Mouse (Mus musculus): ENCODE results near the gene Axdnd1. TPM values are rescaled to one million over a fixed set of nuclear protein-coding genes. Genes with fewer than 3 reads are reported as not detected.

Gene Axdnd1
- total RNA-seq (2022): not detected

- peak; percentile 88 for DNase-seq (ENCODE audit: low spot score)
These were observed at the start of gene Axdnd1 for GRCm38 (mm10) chr1:156420671-156421297. Gene Axdnd1 (minus strand): TSS chr1:156421159.

DNA sequence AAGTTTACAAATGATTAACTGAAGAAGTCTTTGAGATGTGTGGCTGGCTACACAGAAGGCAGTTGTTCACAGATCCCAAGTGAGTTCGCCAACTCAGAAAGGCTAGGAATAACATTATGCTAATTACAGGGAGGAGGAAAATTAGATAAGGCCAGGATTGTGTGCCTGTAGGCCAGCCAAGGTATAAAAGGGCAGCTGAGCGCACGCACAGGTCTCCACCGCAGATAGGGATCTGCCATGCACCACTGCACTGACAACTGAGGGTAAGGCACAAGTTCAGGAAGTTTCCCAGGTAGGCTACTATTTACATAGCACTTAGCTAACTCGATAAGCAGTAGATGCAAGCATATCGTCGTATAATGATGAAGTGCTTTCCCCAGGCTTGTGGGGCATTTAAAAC is 49.6 kb upstream of the Axdnd1 start:
- DNase-seq (ENCODE audit: low spot score): no peak

GRCm38 (mm10) chr1:156468576-156468975 is 47.6 kb upstream of the Axdnd1 start:
- no peak for DNase-seq (ENCODE audit: low spot score)

- no peak for DNase-seq (ENCODE audit: low spot score)
These were observed 46.8 kb upstream of the Axdnd1 start for GRCm38 (mm10) chr1:156467655-156468255.

- DNase-seq (ENCODE audit: low spot score): no peak
These were observed 44.0 kb upstream of the Axdnd1 start for GRCm38 (mm10) chr1:156464963-156465362.

DNA sequence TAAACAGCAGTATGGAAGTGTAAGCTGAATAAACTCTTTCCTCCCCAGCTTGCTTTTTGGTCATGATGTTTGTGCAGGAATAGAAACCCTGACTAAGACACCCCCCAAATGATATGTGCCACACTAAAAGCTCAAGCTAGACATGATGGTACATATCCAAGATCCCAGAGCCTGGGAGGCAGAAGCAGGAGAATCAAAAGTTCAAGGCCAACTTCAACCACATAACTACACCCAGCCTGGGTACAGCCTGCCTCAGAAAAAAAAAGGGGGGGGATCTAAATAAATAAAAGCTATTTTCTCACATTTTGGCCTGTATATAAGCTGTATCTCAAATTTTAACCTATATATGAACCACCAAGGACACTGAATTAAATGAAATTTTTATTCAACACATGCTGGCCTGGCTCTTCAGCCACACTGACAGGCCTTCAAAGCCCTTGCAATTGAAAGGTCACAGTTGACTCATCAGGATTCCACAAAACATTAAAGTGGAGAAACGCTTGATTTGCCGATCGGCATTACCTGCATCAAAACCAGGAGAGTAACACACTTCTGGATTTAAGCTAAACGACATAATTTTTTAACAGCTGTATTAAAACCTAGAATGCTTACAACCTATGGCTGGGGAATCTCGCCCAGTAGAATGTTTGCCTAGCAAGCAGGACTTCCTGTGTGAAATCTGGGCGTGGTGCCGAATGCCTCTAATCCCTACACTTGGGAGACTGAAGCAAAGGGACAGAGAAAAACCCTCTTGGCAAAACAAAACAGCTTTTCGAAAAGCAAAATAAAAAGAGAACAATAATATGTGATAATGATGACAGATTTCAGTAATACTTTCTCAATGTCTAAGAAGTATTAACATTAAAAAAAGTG is 43.3 kb upstream of the Axdnd1 start:
- no peak for DNase-seq (ENCODE audit: low spot score)

DNA sequence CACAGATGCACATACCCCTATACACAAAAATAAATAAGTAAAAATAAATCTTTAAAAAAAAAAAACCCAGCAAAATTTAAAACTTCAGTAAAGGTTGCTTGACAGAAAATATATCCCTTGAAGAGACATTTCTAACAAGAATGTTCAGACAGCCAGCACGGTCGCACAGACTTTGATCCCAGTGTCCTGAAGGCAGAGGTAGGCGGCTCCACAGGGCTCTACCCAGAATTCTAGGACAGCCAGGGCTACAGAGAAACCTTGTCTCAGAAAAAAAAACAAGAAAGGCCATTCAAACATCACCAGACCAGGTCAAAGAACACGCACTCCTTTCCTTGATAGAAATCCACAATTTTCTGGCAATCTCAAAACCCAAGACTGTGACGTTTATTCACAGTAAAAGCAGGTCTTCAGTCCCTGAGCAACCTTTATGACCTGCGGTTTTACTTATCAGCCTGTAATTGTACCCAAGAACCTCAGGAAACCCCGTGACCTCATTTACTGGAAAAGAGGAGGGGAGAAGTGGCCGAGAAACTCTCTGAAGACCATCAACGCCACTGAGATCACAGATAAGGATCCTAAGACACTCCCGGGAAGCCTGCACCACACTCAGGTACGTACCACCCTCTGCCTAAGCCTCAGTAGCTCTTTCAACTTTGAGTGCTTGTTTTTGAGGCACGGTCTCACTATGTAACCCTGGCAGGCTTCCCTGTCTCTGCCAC is 41.5 kb upstream of the Axdnd1 start:
- no peak for DNase-seq (ENCODE audit: low spot score)

DNA sequence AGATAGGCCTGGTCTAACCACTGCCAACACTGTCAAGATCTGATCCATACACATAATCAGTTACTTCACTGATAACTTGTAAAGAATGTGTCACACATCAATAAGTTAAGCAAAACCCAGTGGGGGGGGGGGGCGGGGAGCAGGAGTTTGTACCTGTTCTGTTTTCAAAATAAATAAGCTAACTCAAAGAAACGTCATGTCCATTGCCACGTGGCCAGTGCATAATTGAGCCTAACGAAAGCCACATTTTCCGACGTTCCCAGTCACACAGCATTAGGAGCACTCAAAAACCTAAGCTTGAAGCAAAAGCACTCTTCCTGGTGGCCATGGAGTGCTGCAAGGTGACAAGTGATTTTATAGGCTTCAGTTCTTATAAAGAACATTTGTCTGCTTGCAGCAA is 40.1 kb upstream of the Axdnd1 start:
- DNase-seq (ENCODE audit: low spot score): no peak

DNA sequence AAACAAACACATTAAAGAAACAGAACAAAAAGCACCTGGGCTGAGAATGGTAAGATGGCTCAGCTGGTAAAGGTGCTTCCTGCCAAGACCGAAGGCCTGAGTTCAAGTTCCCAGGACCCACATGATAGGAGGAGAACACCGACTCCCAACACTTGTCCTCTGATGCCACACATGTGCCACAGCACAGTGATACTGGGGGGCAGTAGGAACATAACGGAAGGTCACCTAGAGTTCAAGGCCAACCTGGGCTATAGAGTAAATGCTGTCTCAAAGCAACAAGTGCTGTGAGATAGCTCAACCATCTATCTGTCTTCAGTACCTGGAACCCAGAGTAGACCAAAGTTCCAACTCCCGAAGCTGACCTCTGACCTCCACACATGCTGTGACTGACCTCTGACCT is 39.3 kb upstream of the Axdnd1 start:
- no peak for DNase-seq (ENCODE audit: low spot score)

DNA sequence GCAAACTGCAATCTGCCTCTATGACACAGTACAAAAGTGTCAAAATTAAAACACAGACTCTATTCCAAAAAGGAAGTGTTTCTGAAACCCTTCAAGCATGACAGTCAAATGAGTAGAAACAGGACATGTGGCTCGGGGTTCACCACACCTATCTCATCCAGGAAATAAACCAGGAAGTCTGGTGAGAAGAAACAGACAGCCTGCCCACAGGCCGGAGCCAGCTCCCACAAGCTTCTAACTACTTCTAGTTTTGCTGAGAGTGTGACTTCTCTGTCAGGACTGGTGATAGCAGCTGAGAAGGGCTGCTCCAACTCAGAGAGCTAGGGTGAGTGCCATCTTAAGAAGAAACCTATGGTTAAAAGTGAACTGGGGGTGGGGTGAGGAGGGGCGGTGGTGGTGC is 38.7 kb upstream of the Axdnd1 start:
- no peak for DNase-seq (ENCODE audit: low spot score)

DNA sequence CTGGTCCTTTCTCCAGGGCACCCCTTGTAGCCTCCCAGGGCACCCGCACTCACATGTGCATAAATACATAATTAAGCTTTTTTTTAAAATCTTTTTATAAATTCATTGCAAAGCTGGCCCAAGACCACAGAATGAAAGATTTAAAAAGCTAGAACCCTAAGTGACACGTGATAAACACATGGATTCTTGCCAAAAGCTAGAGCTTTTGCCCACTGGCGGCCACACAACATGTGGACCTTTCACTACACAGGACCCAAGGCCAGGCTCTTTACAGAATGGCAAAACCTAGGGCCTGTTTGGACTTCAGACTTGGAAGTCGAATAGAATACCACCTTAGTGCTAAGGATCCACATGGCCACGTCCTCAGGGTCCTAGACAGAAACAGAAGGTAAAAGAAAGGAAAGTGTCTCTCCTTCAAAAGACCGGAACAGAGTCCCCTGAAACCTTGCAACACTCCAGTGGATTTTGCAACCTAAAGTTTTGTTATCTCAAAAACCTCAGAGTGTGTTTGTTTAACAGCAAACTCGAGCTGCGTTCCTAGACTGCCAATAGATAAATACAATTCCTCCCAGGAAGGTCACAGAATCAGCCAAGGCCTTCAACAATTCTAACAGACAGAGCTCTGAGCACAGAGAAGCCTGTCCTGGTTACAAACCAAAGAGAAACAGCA is 37.6 kb upstream of the Axdnd1 start:
- no peak for DNase-seq (ENCODE audit: low spot score)

DNA sequence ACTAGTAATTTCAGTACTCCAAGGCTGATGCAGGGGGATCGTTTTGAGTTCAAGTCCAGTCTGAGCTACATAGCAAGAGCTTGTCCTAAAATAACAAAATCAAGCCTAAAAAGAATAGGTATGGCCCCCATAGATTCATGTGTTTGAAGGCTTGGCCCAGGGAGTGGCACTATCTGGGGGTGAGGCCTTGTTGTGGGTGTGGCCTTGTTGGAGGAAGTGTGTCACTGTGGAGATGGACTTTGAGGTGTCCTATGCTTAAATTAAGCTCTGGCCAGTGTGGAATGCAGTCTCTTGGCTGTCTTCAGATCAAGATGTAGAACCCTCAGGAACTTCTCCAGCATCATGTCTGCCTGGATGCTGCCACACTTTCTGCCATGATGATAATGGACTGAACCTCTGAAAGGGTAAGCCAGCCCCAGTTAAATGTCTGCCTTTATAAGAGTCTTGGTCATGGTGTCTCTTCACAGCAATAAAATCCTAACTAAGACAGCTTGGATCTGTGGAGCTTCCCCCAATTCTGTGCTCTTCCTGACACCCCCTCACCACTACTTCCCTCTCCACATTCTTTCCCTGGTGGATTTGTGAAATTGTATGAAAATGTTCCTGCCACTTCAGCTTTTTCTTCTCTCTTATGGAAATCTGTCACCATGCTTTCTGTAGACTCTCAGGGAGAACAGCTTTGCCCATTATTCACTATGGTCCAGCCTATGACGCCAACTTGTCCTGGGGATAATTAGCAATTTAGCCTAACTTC is 34.2 kb upstream of the Axdnd1 start:
- DNase-seq (ENCODE audit: low spot score): no peak

- DNase-seq (ENCODE audit: low spot score): no peak
These were observed 33.4 kb upstream of the Axdnd1 start for GRCm38 (mm10) chr1:156454384-156454783.

DNA sequence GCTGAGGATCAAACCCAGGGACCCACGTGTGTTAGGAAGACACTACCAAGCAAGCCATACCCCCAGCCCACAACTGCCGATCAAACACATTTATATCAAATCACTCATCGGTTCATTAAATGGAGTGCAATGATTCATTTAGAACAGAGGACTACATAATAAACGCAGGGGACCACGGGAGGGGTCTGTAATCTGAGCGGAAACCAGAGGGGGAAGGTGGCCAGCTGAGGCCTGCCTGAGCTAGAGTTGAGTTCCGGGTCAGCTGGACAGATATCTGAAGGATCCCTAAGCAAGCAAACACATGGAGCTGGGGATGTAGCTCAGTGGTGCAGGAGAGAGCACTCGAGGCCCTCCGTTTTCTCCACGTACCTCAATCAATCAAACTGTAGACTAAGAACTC is 32.9 kb upstream of the Axdnd1 start:
- DNase-seq (ENCODE audit: low spot score): no peak

- no peak for DNase-seq (ENCODE audit: low spot score)
These were observed 29.5 kb upstream of the Axdnd1 start for GRCm38 (mm10) chr1:156450478-156450877.

GRCm38 (mm10) chr1:156449691-156450090 is 28.7 kb upstream of the Axdnd1 start:
- no peak for DNase-seq (ENCODE audit: low spot score)

GRCm38 (mm10) chr1:156449089-156449488 is 28.1 kb upstream of the Axdnd1 start:
- DNase-seq (ENCODE audit: low spot score): no peak

GRCm38 (mm10) chr1:156445049-156445448 is 24.1 kb upstream of the Axdnd1 start:
- no peak for DNase-seq (ENCODE audit: low spot score)

- no peak for DNase-seq (ENCODE audit: low spot score)
These were observed 21.8 kb upstream of the Axdnd1 start for GRCm38 (mm10) chr1:156442776-156443175.

- DNase-seq (ENCODE audit: low spot score): no peak
These were observed 21.3 kb upstream of the Axdnd1 start for GRCm38 (mm10) chr1:156442266-156442665.

DNA sequence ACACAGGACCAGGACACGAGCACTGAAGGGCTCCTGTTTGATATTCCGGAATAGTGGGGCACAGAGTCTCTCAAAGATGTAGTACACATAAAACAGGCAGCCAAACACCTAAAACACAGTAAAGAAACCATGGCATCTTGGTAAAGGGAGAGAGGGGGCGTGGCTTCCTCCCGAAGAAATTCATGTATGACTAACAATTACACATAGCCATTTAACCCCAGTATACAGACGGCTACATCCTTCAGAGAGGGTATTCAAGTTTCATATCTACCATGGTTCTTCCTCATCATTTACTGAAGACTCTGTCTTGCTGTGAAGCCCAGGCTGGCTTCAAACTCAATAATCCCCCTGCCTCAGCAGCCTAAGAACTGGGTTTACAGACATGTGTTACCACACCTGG is 16.8 kb upstream of the Axdnd1 start:
- DNase-seq (ENCODE audit: low spot score): no peak
